Mouse (Mus musculus): Measurements from ENCODE around the gene Polr3gl. TPM values are rescaled to one million over a fixed set of nuclear protein-coding genes. Genes with fewer than 3 reads are reported as not detected.

The Polr3gl gene
- 26.0 and 28.2 TPM in 2 replicates for polyA plus RNA-seq (2015; fragmentation: Nextera tagmentation; extraction: Ambion mirVana)

- Histone ChIP-seq H3K27ac (peak within 1 kb of the TSS; percentile 76; the same call in 1 of the 2 replicates), H3K9ac (ENCODE audit: low read depth, low read length) (peak within 1 kb of the TSS; percentile 77), H3K4me2 (ENCODE audit: low read length) (peak within 1 kb of the TSS; percentile 75), H3K36me3 (ENCODE audit: insufficient read depth, low read length) (no peaks in the 10 kb centered on the region), H3K4me3 (replicated peaks; ENCODE audit: low read depth, low read length) (peak within 1 kb of the TSS; percentile 76), H3K9me3 (replicated peaks; ENCODE audit: low read length) (no peaks in the 10 kb centered on the region), H3K4me1 (replicated peaks; ENCODE audit: insufficient read depth, low read length) (peaks cover 19% of the 10 kb centered on the region), H3K27me3 (ENCODE audit: insufficient read depth, low read length) (0 out of 2 replicates have a peak, but pooled peaks cover 5% of the 10 kb centered on the region)
- peak; percentile 40; the same call in 1 of the 2 replicates for TF ChIP-seq CTCF (IDR thresholded peaks at IDR 0.05; ENCODE audit: low read depth)
- DNase-seq (ENCODE audit: low spot score) (peak; percentile 98), ATAC-seq (replicated peaks; ENCODE audit: low FRiP score, low read depth) (peak; percentile 91)
- under 1% methylated on average over 37 of the region's 38 CpGs for WGBS
These were observed at the start of gene Polr3gl for GRCm38 (mm10) chr3:96593790-96594560. Gene Polr3gl (minus strand): TSS chr3:96594181.

GRCm38 (mm10) chr3:96639219-96639618, 45.2 kb upstream of the Polr3gl start:
- H3K4me2 ChIP-seq (ENCODE audit: low read length) = no peak overlapping the region
- no peak overlapping the region for H3K9ac ChIP-seq (ENCODE audit: low read depth, low read length)
- TF ChIP-seq CTCF (IDR thresholded peaks at IDR 0.05; ENCODE audit: low read depth) = peak; percentile 75
- ATAC-seq (replicated peaks; ENCODE audit: low FRiP score, low read depth) (no peak), DNase-seq (ENCODE audit: low spot score) (peak; percentile 68)
- no peaks in the 10 kb centered on the region for H3K9me3 ChIP-seq (replicated peaks; ENCODE audit: low read length)
- peaks cover 17% of the 10 kb centered on the region for H3K36me3 ChIP-seq (ENCODE audit: insufficient read depth, low read length)
- H3K4me3 ChIP-seq (replicated peaks; ENCODE audit: low read depth, low read length) = no peak overlapping the region
- H3K27me3 ChIP-seq (ENCODE audit: insufficient read depth, low read length) = no peaks in the 10 kb centered on the region
- H3K27ac ChIP-seq = no peak overlapping the region
- 100% methylated on average over 1 of the region's 1 CpGs for WGBS
- H3K4me1 ChIP-seq (replicated peaks; ENCODE audit: insufficient read depth, low read length) = peaks cover 7% of the 10 kb centered on the region

DNA sequence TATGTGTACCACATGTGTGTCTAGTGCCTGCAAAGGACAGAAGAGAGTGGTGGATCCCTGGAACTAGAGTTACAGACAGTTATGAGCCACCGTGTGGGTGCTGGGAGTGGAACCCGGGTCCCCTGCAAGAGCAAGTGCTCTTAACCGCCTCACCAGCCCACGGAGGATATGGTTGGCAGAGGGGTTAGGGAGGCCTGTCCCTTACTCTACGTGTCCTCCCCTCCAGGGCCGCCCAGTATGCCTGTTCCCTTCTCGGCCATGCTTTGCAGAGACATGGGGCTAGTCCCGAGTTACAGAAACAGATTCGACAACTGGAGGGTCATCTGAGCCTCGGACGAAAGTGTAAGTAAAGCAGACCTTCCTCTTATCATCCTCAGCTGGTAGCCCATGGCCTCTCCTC, 42.5 kb upstream of the Polr3gl start:
- Histone ChIP-seq H3K4me2 (ENCODE audit: low read length) (peak overlapping the region; percentile 88), H3K4me1 (replicated peaks; ENCODE audit: insufficient read depth, low read length) (peaks cover 7% of the 10 kb centered on the region), H3K27ac (no peak overlapping the region), H3K4me3 (replicated peaks; ENCODE audit: low read depth, low read length) (peak overlapping the region; percentile 85), H3K27me3 (ENCODE audit: insufficient read depth, low read length) (no peaks in the 10 kb centered on the region), H3K36me3 (ENCODE audit: insufficient read depth, low read length) (peaks cover 17% of the 10 kb centered on the region), H3K9ac (ENCODE audit: low read depth, low read length) (peak overlapping the region; percentile 93; the same call in 1 of the 2 replicates), H3K9me3 (replicated peaks; ENCODE audit: low read length) (no peaks in the 10 kb centered on the region)
- ATAC-seq (replicated peaks; ENCODE audit: low FRiP score, low read depth) = no peak
- DNase-seq (ENCODE audit: low spot score) = no peak
- WGBS = 62% methylated on average over 11 of the region's 11 CpGs
- no peak for TF ChIP-seq CTCF (IDR thresholded peaks at IDR 0.05; ENCODE audit: low read depth)

DNA sequence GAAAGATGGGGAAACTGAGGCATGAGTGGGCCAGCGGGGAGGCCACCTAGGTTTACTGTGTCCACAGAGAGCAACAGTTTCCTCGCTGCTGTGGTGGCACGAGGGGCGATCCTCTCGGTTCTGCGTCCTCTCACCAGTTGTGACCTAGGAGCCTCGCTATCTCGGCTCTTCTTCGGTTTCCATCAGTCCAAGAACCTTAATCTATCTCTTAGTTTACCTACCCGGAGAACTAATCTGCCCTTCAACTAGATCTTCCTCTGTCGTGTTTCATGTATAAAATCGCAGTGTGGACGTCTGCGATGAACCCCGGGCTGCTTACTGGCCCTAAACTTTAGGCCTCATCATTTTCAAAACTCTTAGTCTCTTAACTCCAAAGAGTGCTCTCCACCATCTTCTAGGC, 41.9 kb upstream of the Polr3gl start:
- no peak; the same call in 1 of the 2 replicates for ATAC-seq (replicated peaks; ENCODE audit: low FRiP score, low read depth)
- DNase-seq (ENCODE audit: low spot score) = peak; percentile 6

DNA sequence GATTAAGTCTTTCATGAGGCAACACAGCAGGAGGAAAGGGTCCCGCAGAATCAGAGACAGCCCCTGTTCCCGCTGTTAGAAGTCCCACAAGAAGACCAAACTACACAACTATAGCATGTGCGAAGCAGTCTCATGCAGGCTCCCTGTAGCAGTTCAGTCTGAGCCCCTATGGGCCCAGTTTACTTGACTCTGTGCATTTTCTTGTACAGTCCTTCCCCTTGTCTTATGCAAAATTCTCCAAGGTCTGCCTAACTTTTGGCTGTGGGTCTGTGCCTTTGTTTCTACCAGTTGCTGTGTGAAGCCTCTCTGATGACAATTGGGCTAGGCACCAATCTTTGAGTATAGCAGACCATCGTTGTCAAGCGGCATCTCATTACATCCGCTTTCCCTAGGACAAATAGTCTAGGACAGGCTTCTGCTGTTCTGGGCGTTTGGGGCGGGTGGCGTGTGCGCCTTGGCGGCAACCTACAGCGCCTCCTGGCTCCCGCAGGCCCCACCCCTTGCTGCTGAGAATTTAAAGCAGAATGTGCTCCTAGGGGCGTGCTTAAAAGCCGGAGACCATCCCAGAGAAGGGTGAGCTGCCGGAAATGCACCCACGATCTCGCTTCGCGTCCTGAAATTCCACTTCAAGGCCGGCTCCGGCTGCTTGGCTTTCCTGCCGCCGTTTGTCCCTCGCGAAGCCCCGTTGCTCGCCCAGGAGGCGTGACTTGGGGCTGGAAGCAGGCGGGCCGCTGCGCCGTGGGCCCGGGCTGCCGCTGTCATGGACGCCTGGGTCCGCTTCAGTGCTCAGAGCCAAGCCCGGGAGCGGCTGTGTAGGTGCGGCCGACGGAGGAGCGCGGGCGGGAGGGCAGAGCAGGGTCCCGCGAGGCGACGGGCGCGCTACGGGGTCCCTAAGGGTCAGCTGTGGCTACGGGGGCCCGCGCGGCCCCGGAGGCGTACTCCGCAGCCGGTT, 41.2 kb upstream of the Polr3gl start, which contains the start of the genes Pex11b and Gm42957:
Gene Pex11b, plus strand, starts transcription at position 449 of the 952 bp plus-strand sequence.
Gene Gm42957, plus strand, starts transcription at position 547 of the 952 bp plus-strand sequence.
- no peaks in the 10 kb centered on the region for H3K27me3 ChIP-seq (ENCODE audit: insufficient read depth, low read length)
- peak within 1 kb of the TSS; percentile 85 for H3K4me3 ChIP-seq (replicated peaks; ENCODE audit: low read depth, low read length)
- H3K27ac ChIP-seq = peak within 1 kb of the TSS; percentile 85
- peak within 1 kb of the TSS; percentile 88 for H3K4me2 ChIP-seq (ENCODE audit: low read length)
- ATAC-seq (replicated peaks; ENCODE audit: low FRiP score, low read depth) (peak; percentile 89), DNase-seq (ENCODE audit: low spot score) (peak; percentile 96)
- WGBS = 2% methylated on average over 60 of the region's 60 CpGs
- peaks cover 7% of the 10 kb centered on the region for H3K4me1 ChIP-seq (replicated peaks; ENCODE audit: insufficient read depth, low read length)
- peaks cover 17% of the 10 kb centered on the region for H3K36me3 ChIP-seq (ENCODE audit: insufficient read depth, low read length)
- no peaks in the 10 kb centered on the region for H3K9me3 ChIP-seq (replicated peaks; ENCODE audit: low read length)
- H3K9ac ChIP-seq (ENCODE audit: low read depth, low read length) = peak within 1 kb of the TSS; percentile 93
- peak; percentile 70 for TF ChIP-seq CTCF (IDR thresholded peaks at IDR 0.05; ENCODE audit: low read depth)

More for the DNA sequence above, 41.9 kb upstream of the Polr3gl start:
- Histone ChIP-seq H3K27ac (peak overlapping the region; percentile 85), H3K9ac (ENCODE audit: low read depth, low read length) (peak overlapping the region; percentile 93), H3K9me3 (replicated peaks; ENCODE audit: low read length) (no peaks in the 10 kb centered on the region), H3K4me1 (replicated peaks; ENCODE audit: insufficient read depth, low read length) (peaks cover 7% of the 10 kb centered on the region), H3K4me3 (replicated peaks; ENCODE audit: low read depth, low read length) (peak overlapping the region; percentile 85), H3K36me3 (ENCODE audit: insufficient read depth, low read length) (peaks cover 17% of the 10 kb centered on the region), H3K27me3 (ENCODE audit: insufficient read depth, low read length) (no peaks in the 10 kb centered on the region), H3K4me2 (ENCODE audit: low read length) (peak overlapping the region; percentile 88)
- TF ChIP-seq CTCF (IDR thresholded peaks at IDR 0.05; ENCODE audit: low read depth) = no peak
- 7% methylated on average over 15 of the region's 15 CpGs for WGBS

DNA sequence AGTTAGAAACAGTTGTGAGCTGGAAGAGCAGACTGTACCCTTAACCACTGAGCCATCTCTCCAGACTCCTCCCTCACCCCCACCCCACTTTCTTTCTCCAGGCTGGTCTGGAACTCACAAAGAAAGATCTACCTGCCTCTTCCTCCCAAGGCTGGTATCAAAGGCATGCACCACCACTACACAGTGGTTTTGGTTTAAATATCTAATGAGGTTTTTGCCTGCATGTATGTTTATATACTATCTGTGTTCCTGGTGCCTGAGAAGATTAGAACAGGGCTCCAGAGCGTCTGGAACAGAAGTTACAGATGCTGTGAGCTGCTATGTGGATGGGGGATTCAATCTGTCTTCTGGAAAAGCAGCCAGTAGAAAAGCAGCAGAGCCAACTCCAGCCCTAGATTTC, 40.0 kb upstream of the Polr3gl start:
- 61% methylated on average over 1 of the region's 1 CpGs for WGBS
- no peak for TF ChIP-seq CTCF (IDR thresholded peaks at IDR 0.05; ENCODE audit: low read depth)
- Histone ChIP-seq H3K27ac (no peak overlapping the region), H3K27me3 (ENCODE audit: insufficient read depth, low read length) (no peaks in the 10 kb centered on the region), H3K4me2 (ENCODE audit: low read length) (no peak overlapping the region), H3K4me3 (replicated peaks; ENCODE audit: low read depth, low read length) (no peak overlapping the region), H3K4me1 (replicated peaks; ENCODE audit: insufficient read depth, low read length) (peaks cover 7% of the 10 kb centered on the region), H3K9ac (ENCODE audit: low read depth, low read length) (no peak overlapping the region), H3K36me3 (ENCODE audit: insufficient read depth, low read length) (peaks cover 17% of the 10 kb centered on the region), H3K9me3 (replicated peaks; ENCODE audit: low read length) (no peaks in the 10 kb centered on the region)
- ATAC-seq (replicated peaks; ENCODE audit: low FRiP score, low read depth) (no peak), DNase-seq (ENCODE audit: low spot score) (no peak)

Data from kidney, postnatal 0 days (tissue).